Mouse (Mus musculus) spleen, postnatal 36 days (tissue): ENCODE measurements around the gene Ipo7.
"Not testable (repeated sequence)": the region's sequence is repeated elsewhere in the genome, so short reads cannot be mapped to it uniquely, and the experiment has no call there.

Experiments
- DNase-seq, 2 experiments: peaks; one replicate each; pipeline ENCODE4 v3.0.0; 2022; ENCODE audit warnings: low spot score in 2 of 2, mixed read lengths in 1 of 2

The Ipo7 gene

GRCm38 (mm10) chr7:110018117-110018630 lies at the start of gene Ipo7:
TSS of gene Ipo7 (plus strand) at chr7:110018274.
- DNase-seq, result peak; percentile 93

- DNase-seq, result peak in 1 of 2 experiments; percentile 26
These were observed 49.1 kb upstream of the Ipo7 start for GRCm38 (mm10) chr7:109968924-109969450.

- DNase-seq, result no peak
These were observed 48.5 kb upstream of the Ipo7 start for GRCm38 (mm10) chr7:109969542-109969941.

- no peak for DNase-seq
These were observed 41.9 kb upstream of the Ipo7 start for GRCm38 (mm10) chr7:109975966-109976715.

- peak in 1 of 2 experiments; percentile 11 for DNase-seq
These were observed 40.9 kb upstream of the Ipo7 start for GRCm38 (mm10) chr7:109977131-109977530.

GRCm38 (mm10) chr7:109984608-109985007 lies 33.5 kb upstream of the Ipo7 start:
- DNase-seq, result not testable (repeated sequence)

GRCm38 (mm10) chr7:109985661-109986132 lies 32.4 kb upstream of the Ipo7 start:
- DNase-seq, result no peak

- DNase-seq, result peak; percentile 99 to 100
These were observed 31.9 kb upstream of the Ipo7 start for GRCm38 (mm10) chr7:109986133-109986669.

GRCm38 (mm10) chr7:109986775-109987174 lies 31.3 kb upstream of the Ipo7 start, which contains the start of gene Tmem41b:
TSS of gene Tmem41b (minus strand) at chr7:109986929.
- DNase-seq, result peak in 1 of 2 experiments; percentile 45

GRCm38 (mm10) chr7:109991286-109991685 lies 26.8 kb upstream of the Ipo7 start:
- DNase-seq, result no peak

- DNase-seq, result no peak
These were observed 24.7 kb upstream of the Ipo7 start for GRCm38 (mm10) chr7:109993157-109993959.

GRCm38 (mm10) chr7:109998388-109998787 lies 19.7 kb upstream of the Ipo7 start:
- no peak for DNase-seq

GRCm38 (mm10) chr7:110002092-110002491 lies 16.0 kb upstream of the Ipo7 start:
- peak; percentile 2 to 28 for DNase-seq

- no peak for DNase-seq
These were observed 15.1 kb upstream of the Ipo7 start for GRCm38 (mm10) chr7:110002968-110003367.

- DNase-seq, result no peak
These were observed 12.1 kb upstream of the Ipo7 start for GRCm38 (mm10) chr7:110005976-110006375.

GRCm38 (mm10) chr7:110006471-110007195 lies 11.4 kb upstream of the Ipo7 start:
- DNase-seq, result peak in 1 of 2 experiments; percentile 14

GRCm38 (mm10) chr7:110008513-110008912 lies 9.6 kb upstream of the Ipo7 start:
- DNase-seq, result no peak

GRCm38 (mm10) chr7:110009084-110009483 lies 9.0 kb upstream of the Ipo7 start:
- DNase-seq, result no peak

- no peak for DNase-seq
These were observed 6.7 kb upstream of the Ipo7 start for GRCm38 (mm10) chr7:110011417-110011816.

- no peak for DNase-seq
These were observed 3.8 kb upstream of the Ipo7 start for GRCm38 (mm10) chr7:110014272-110014671.
